Mouse (Mus musculus) frontal cortex, adult 2 months (tissue): ENCODE results near the gene Gabbr2. TPM values are rescaled to one million over a fixed set of nuclear protein-coding genes. Genes with fewer than 3 reads are reported as not detected.

ENCODE experiments used
- DNase-seq, 2 experiments: peaks; one replicate each; pipeline ENCODE4 v3.0.0; 2022; ENCODE audit warnings: low spot score in 1 of 2; ENCODE audit errors: extremely low spot score in 1 of 2
- polyA plus RNA-seq: library from polyadenylated mRNA; depleted of rRNA; stranded (reverse); fragments of >200 nt; gene quantifications from 2 replicates; pipeline ENCODE4 v1.2.3, GENCODE M21; 2012; rRNA removed

Gabbr2 gene
- 95.3 and 104 TPM in 2 replicates for polyA plus RNA-seq

GRCm38 (mm10) chr4:46991016-46991958 lies at the start of gene Gabbr2:
Gabbr2 (minus strand) TSS chr4:46991873.
- DNase-seq, result peak in 1 of 2 experiments; percentile 82

- no peak for DNase-seq
Measured at GRCm38 (mm10) chr4:47039586-47039985, 47.9 kb upstream of the Gabbr2 start.

GRCm38 (mm10) chr4:47037321-47037657 lies 45.6 kb upstream of the Gabbr2 start:
- peak; percentile 58 to 94 for DNase-seq

GRCm38 (mm10) chr4:47036486-47037320 lies 45.0 kb upstream of the Gabbr2 start:
- no peak for DNase-seq

DNA sequence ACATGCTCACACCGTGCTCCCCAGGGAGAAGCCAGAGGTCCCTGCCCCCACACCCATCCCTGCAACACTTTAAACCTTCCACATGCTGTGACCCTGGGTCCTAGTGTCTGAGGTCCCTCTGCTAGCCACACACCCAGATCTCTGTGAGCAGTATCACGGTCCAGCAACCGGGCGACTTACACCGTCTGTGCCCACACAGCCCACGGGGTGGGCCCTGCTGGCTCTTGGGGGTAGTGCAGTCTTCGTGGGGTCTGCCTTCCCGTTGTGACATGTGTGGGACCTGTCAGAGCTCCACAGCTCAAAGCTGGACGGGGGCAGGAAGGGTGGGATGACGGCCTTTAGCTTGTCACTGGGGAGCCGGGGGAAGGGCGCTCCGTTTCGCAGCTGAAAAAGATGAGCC lies 43.9 kb upstream of the Gabbr2 start:
- no peak for DNase-seq

DNA sequence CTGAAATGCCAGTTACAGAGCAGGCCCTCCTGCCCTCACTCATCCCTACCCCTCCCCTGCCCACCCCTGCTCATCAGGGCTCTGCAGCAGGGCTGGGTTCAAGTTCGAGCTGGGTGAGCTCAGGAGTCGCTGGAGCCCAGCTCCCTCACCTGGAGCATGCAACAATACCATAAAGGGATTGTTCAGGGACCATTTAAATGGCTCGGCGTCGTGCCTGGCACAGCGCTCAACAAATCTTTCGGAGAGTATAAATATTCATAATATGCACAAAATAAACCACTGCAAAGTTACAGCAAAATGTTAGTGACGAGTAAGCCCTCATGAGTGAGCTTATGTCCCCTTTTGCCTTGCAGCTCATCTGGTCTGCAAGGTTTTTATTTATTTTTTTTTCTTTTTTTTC lies 40.5 kb upstream of the Gabbr2 start:
- no peak for DNase-seq

DNA sequence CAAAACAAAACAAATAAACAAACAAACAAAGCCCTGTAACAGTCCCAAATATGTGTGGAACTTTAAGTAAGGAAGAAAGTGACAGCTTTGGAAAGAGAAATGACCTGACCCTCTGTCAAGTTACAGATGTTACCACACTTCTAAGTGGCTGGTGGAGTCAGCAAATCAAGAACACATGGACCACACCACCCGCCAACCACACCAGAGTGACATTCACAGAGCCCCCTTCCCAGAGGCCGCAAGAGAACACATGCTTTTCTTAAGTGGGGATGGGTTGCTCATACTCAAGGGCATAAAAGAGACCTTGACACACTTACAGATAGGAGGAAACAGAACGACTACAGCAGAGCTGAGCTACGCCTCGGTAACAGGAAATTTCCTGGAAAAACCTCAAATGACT lies 37.1 kb upstream of the Gabbr2 start:
- no peak for DNase-seq

GRCm38 (mm10) chr4:47023949-47024348 lies 32.3 kb upstream of the Gabbr2 start:
- no peak for DNase-seq

- DNase-seq, result no peak
Measured at GRCm38 (mm10) chr4:47022804-47023603, 31.3 kb upstream of the Gabbr2 start.

- peak in 1 of 2 experiments; percentile 84 for DNase-seq
Measured at GRCm38 (mm10) chr4:47020563-47020962, 28.9 kb upstream of the Gabbr2 start.

GRCm38 (mm10) chr4:47015156-47015555 lies 23.5 kb upstream of the Gabbr2 start:
- DNase-seq, result no peak

GRCm38 (mm10) chr4:47012476-47012875 lies 20.8 kb upstream of the Gabbr2 start:
- no peak for DNase-seq

- peak; percentile 60 to 79 for DNase-seq
Measured at GRCm38 (mm10) chr4:47010400-47011231, 18.9 kb upstream of the Gabbr2 start.

- no peak for DNase-seq
Measured at GRCm38 (mm10) chr4:47000626-47001395, 9.1 kb upstream of the Gabbr2 start.

GRCm38 (mm10) chr4:46997969-46998368 lies 6.3 kb upstream of the Gabbr2 start:
- peak in 1 of 2 experiments; percentile 55 for DNase-seq

GRCm38 (mm10) chr4:46992827-46993473 lies 1.3 kb upstream of the Gabbr2 start:
- DNase-seq, result no peak

DNA sequence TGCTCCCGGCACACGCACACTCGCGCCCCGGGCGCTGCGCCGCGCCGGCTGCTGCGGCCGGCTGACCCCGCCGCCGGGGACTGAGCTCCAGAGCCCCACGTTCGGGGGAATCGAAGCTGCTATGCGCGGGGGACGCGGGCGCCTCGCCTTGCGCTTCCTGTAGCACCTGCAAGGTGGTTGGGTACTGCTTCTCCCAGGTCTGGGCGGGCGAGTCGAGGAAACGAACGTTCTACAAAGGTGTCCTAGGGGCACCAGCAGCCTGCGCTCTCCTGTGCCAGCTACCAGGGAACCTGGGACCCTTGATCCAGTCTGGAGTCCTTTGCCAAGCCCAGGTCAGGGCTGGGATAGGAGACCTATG lies 265 bp upstream of the Gabbr2 start:
- no peak for DNase-seq

GRCm38 (mm10) chr4:46990281-46991015 lies 1.2 kb downstream of the Gabbr2 start:
- DNase-seq, result peak in 1 of 2 experiments; percentile 49
